Mouse (Mus musculus) cerebellum, postnatal 10 days (tissue): ENCODE measurements at regions not wholly inside any gene's neighbourhood (a gene's known extent, or its start where the extent isn't known, plus 50 kb on each side); places are given as distances from the start of the nearest gene placed in this dataset.

Experiments used
- DNase-seq, 2 experiments: peaks; one replicate each; pipeline ENCODE4 v3.0.0; 2021; ENCODE audit warnings: mixed read lengths in 2 of 2

DNA sequence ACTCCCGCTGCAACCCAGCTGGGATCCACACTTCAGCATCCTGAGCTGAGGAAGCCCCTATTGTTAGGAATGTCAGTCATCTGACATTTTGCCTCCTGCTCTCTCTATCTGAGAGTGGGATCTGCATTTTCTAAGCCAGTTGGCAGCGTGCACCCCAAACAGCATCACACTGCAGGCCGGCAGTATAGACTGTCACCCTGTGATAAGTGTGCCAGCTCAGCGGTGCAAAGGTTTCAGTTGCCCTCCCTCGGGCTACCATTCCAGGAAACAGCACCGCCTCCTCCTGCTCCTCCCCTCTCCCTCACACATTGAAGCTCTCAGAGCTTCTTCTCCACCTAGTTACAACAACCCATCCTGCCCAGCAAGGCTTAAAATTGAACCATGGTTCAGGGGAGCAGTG, 194.5 kb downstream of the Lmo4 start:
- DNase-seq, result peak in 1 of 2 experiments; percentile 13

DNA sequence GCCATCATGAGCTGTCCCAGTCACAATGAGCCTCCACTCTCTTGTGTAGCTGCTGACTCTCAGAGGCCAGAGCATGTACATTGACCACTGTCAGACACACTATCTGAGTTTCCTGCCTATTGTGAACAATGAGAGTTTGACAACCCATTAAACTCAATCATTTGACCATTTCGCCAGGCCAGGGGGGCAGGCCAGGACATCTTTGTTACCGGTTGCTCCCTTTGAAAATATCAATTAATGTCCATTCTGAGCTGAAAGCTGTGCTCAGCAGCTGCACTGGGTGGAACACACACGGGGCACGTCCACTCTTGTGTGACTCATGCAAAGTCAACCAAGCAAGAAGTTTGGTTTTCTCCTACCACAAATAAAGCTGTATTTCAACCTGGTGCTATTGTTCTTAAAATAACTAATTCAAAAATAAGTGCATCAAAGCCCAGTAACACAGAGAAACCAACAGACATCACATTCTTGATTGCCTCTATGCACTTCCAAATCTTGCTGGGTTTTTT, 197.9 kb downstream of the Lmo4 start:
- no peak for DNase-seq

DNA sequence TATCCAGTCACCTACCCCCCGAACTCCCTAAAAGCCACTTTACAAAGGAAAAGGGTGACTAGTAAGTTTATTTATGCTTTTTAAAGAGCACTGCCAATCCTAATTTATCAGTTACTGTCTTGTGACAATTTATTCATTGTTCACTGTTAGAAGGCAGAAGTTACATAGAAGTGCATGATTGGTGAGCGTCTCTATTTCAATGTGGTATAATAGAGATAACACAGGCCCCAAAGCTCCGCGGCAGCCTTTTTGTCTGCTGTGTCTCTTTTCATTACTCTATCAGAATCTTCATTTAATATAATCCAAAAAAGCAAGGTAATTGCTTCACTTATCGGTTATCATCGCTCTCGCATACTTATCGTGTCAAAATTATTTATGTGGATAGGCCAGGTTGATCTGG, 207.1 kb downstream of the Lmo4 start:
- no peak for DNase-seq

DNA sequence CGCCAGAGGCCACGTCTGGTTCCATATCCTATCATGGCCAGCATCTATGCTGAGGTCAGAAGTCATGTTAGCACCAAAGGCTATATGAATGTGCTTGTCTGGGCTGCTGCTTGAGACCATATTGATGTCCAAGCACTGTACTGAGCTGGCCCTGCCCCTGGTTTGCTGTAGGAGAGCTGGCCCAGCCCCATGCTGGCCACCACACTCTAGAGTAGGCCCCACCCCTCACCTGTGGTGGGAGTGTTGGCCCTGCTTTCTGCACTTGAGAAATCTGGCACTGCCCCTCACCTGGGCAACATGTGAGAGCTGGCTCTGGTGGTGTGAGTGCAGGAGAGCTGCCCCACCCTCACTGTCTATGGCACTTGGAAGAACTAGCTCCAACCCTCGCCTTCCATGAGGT, 210.0 kb downstream of the Lmo4 start:
- DNase-seq, result no peak

DNA sequence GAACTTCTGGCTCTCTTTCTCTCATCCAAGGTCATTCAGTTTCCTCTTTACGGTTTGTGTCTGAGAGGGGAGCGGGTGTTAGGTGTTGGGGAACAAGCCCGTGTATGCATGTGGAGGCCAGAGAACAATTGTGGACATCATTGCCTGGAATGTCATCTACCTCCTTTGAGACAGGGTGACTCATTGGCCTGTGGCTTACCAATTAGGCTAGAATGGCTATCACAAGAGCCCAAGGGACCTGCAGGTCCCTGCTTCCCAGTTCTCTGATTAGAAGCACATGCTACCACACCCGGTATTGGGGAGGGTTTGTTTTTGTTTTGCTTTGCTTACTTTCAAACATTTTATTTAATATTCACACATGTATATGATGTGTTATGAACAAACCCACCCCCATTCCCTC, 216.0 kb downstream of the Lmo4 start:
- no peak for DNase-seq

DNA sequence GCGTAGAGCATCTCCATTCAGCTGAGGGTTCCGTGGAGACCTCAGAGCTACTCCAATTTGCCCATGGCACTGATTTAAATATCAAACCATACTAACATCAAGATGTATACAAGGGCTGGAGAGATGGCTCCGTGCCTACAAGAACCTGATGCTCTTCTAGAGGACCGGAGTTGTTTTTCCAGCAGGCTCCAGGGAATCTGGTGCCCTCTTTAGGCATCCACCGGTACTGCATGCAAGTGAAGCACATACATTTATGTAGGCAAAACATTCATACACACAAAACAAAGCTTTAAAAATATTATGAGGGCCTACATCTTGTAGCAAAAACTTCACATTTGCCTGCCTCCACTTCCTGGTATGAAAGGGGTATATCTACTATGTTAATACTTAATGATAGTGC, 217.0 kb downstream of the Lmo4 start:
- DNase-seq, result peak; percentile 9 to 10

DNA sequence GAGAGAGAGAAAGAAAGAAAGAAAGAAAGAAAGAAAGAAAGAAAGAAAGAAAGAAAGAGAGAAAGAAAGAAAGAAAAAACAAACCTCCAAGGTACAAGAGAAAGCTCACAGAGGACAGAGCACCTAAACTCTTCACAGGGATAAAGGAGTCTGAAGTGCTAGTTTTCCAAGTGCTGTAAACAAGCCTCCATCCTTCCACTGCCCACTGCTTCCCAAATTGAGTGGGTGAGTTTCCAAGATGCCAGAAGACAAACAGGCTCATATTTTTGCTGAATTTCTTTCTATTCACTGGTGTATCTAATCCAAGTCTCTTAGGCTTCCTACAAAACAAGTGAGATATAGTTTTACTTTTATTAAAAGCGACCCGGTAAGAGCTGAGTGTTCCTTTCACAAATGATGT, 218.2 kb downstream of the Lmo4 start:
- no peak for DNase-seq

DNA sequence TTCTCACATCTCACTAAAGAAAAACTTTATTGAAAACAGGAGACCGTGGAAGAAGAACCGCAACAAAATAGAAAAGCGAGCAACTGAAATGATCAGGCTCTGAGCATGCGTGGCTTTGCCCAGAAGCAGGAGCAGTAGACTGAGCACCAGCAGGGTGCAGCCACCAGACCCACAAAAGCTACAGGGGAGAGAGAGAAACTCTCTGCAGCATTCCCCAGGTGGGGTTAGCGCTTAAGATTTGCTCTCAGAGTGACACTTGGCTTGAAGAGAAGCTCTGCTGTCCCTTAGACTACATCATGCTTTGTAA, 218.9 kb downstream of the Lmo4 start:
- DNase-seq, result no peak

DNA sequence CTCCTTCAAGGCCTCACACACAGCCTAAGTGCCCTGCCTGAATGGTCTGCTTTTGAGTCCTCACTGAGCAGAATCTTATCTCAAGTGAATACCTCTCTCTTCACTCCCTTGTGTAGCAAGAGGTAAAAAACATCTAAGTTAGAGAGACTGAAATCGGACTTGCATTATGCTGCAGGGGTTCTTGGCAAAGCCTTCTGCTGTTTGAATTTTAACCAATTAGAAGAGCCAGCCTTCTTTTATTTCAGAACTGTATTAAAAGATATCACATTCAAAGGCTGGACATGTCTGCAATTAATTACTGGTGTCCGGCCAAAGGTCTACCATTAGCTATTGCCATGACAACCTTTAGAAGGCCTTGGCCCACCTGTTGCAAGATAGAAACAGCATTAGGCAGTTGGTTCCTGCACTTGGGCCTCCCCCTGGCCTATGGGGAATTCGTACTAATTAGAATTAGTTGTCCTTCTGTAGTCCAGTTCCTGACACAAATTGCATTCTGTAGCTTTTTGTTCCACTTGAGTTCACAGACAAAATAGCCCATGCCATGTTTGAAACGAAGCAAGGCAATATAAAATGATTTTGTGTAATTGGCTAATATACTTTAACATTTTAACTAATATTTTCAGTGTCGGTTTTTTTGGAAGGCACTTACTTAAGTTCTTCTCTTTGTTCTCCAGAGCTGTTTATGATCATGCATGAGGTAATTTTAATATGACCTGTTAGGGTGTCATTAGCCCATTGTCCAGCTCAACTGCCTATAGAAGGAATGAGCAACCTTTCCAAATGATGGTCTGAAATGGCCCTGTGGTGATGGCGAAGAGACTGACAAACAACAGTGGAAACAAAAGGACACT, 219.4 kb downstream of the Lmo4 start:
- DNase-seq, result peak; percentile 8 to 11

DNA sequence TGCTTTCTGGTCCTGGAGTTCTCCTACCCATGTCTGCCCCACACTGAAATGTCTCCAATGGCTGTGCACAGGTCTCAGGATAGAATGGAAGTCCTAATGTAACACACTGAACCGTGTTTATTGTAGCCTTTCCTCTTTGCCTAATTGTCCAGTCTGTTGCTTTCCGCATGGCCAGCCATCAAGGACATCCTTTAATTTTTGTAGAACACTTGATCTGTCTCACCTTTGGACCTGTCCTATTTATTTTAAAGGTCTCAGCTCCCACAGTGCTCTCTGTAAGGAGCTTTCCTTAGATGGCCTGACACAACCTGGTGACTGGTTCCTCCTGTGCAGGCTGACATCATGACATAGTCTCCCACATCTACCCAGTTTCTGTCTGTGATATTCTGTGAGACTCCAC, 226.3 kb downstream of the Lmo4 start:
- DNase-seq, result no peak

DNA sequence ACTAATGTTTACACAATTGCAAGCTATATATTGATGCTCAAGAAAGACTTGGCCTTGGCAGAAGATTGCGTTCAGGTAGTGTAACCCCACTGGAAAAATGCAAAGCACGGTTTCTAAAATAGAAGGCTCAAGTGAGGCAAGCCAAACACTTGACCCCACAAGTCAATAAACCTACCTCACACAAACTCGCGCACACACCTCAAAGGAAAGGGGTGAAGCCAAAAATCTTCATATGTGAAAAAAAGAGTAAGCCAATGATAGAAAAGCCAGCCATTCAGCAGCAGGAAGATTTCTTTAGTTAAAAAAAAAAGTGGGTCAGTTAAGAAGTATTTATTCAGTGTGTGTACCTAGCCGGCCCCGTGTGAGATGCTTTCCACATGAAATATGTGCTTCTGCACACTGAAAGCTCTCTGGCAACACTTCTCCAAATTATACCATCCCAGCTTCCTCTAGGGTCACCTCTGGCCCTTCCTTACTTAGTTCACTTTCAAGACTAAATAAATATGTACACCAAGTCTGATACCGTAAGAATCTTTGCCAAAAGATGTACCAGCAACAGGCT, 227.1 kb downstream of the Lmo4 start:
- DNase-seq, result no peak

DNA sequence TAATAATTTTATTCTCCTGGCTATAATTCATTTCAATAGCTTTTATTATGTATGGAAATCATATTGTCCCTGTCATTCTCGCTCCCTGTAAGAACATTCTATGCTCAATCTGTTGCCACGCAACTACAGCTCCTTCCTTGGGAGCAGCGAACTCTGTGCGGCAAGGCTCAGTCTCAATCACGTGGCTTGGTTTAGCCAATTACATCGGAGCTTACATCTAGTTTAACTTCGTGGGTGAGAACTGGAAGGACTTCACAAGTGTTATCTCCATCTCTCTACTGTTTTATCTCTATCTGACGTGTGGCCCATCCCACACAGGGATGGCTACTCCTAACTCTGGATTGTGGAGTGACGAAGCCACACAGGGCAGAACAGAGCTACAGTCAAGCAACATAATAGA, 231.4 kb downstream of the Lmo4 start:
- DNase-seq, result peak; percentile 18 to 20

DNA sequence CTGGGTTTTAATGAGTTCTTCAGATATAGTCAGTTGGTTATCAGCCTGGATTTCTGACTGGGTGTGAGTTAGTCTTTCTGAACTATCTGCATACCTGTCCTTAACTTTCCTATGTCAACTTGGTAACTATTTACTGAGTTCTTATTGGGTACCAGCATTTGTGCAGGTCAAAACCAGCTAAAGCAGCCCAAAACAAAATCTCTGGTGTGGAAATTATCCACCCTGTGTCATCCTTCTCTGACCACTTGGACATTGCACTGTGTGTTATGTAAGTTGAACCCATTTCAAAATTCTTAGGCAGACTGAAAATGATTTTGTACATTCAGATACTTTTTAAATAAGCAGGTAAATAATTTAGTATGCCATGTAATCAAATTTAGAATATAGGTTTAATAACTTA, 232.7 kb downstream of the Lmo4 start:
- no peak for DNase-seq

DNA sequence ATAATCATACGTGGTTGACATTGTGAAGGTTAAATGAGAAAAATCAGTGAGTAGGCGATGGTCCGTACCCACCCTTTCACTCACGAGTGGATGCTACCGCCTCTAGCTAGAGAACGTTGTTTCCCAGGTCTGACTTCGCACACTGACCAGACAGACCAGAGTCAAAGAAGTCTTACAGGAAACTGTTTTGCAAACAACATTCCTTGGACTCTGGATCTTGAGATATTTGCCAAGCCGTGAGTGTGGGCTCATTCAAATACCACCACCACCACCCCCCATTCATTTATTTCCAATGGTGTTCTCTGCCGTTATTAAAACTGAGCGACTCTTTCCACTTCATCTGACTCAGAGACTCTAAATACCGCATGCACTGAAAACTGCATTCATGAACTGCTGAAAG, 234.2 kb downstream of the Lmo4 start:
- DNase-seq, result no peak

DNA sequence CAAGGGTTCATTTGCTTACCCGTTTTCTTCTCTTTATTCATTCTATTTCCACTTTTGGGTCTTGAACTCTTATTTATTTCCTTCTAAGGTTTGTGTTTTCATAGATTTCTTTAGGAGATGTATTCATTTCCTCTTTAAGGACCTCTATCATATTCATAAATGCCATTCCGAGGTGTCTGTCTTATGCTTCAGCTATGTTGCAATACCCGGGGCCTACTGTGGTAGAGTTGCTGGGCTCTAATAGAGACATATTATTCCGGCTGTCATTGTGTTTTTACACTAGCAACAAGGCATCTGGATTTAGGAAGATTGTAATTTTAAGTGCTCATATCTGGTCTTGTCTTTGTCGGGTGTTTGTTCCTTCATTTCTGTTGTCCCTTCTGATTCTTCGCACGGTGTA, 249.5 kb downstream of the Lmo4 start:
- DNase-seq, result no peak

DNA sequence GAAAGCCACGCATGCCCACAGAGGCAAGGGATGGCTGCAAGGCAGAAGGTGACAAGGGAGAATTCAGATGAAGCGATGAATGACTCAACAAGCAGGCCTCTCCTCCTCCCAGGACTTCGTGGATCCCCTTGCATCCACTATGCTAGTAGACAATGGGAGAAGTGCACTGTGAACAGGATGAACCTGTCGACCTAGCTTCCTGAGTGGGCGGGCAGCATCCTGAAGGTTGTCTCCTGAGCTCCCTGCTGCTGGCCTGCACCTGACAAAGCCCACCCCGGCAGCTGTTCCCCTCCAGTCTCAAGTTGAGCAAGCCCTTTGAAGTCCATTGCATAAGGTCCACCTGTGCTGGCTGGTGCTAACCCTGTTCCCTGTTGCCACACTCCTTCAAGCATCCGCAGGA, 250.2 kb downstream of the Lmo4 start:
- no peak for DNase-seq

DNA sequence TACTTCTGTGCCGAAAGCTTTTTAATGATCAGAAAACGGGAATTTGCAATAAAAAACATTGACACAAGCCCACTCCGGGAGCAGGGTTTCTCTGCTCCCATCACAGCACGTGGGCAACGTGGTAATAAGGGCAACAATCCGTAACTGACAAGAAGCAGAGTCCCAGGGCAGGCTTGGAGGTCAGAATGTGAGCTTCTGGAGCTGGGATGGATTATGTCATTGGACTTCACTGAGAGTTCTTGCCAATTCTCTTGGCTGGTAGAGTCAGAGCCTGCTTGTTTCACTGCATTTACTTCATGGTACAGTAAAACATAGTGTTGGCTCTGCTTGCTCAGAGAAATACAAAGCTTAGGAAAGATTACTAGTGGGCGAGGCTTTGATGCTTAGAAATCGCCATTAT, 252.7 kb downstream of the Lmo4 start:
- no peak for DNase-seq

DNA sequence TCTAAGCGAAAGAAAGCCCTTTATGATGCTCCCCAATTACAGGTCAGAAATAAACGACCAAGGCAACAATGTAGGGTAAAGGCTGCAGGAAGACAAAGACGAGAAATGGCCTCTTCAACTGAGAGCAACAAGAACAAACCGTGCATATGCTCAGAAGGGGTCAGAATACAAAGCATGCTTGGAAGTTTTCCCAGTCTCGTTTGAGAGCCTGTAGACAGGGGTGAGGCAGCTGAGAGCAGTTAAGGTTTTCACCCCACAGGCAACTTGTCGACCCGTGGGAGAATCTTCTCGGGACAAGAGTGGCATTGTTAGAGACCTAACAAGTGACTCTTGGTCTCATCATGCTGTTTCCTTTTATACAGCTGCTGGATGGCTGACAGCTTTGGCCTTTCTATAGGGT, 255.4 kb downstream of the Lmo4 start:
- DNase-seq, result no peak

DNA sequence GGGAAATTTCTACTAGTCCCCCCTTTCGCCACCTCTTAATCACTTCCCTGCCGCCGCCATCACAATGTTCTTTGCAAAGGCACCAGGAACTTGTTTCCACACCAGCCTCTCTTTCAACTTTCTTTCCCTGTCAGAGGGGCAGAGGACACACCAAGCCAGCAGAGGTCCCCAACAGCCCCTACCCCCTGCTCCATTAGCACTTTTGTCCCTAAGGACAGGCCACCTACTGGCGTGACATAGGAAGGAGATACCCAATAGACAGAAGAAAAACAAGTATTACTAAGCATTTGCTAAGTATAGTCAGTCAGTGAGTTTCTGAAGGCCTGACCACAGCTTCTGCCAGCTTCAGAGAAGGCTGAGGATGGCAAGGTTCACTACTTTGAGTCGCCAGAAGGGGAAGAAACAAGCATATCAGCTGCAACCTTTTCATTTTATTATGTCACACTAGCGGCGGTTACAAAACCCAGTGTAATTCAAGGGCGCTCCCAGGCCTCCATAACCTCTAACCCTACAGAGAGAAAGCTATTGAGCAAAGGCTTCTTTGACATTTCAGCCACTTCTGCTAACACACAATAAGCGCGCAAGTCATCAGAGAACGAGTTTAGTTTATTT, 255.9 kb downstream of the Lmo4 start:
- no peak for DNase-seq

DNA sequence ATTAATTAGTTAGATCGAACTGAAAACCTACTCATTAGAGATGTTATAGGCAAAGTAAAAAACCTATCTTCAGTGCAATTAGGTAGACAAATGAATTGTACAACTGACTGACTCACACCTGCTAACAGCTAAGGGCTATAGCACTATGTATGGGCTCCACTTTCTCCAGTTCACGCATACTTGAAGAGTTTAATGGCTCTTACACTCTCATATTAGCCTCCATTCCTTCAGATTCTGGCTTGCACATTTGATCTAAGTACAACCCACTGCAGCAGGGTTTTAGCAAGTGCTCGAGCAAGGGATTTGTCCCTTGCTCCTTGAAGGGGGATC, 257.1 kb downstream of the Lmo4 start:
- no peak for DNase-seq

DNA sequence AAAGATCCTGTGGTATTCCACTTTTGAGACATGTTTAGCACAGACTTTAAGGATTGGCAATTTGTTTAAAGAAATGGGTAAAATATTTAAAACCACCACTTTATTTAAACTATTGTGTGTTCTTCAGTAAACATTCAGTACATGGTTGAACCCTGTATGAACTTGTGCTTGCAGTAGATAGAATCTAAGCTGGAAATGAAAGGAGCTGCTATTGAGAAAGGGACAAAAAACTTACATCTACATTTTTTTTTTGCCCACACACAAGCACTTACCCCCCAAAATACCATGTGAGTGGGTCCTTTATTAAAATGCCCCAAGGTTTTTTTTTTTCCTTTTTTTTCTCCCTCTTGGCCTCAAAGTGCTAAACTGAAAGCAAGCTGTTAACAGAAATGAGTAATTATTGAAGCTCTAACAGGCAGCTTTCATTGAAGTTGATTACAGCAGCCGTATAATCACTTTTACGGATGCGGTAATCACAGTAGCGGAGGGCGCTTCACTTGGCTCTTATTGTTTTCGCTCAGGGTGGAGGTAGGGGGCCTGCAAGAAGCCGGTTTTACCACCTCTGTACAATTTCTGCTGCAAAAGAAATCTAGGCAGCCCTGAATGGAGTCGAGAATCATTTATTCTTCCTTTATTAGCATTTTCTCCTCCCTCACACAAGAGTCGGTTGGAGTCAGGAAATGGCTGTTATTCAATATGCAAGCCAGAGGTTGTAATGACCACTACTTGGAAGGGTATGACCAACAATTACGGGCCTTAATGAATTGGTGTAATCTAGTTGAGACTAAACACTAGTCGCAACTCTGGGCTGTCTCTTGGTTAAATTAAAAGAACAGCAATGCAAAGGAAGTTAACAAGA, 257.7 kb downstream of the Lmo4 start:
- DNase-seq, result no peak

DNA sequence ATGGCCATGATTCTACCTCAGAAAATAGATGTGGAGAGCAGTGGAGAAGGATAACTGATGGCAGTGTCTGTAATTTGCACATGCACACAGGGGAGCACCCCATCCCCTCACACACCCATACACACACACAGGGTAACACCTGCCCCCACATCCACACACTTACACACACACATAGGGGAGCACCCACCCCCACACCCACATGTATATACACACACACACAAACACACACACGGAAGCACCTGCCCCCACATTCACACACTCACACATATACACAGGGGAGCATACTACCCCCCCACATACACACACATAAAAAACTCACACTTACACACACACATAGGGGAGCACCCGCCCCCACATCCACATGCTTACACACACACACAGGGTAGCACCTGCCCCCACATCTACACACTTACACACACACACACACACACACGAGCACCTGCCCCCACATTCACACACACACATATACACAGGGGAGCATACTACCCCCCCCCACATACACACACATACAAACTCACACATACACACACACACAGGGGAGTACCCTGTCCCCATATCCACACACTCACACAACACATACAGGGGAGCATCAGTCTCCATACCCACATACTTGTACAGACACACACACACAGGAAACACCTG, 265.8 kb downstream of the Lmo4 start:
- no peak for DNase-seq

DNA sequence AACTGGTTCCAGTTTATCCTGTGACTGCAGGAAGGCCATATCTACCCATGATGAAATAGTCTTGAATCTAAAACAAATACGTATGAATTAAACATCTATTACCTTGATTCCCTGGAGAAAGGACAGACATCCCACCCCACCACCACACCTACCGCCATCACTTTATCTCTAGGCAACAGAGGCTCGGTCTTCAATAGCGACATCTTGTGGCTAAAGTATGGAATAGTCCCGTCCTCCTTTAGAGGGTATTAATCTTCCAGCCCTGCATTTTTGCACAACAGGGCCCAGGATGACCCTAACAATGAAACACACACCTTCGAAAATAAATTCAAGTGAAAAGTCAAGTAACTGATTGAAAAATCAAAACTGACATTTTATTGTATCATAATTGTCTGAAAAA, 279.7 kb downstream of the Lmo4 start:
- no peak for DNase-seq
